Mouse (Mus musculus) lung, embryonic 16.5 days (tissue): ENCODE data around the gene Wdr37. TPM values are rescaled to one million over a fixed set of nuclear protein-coding genes. Genes with fewer than 3 reads are reported as not detected.
A peak's percentile ranks its signal among the peaks of the same experiment; 100 is the strongest.

ENCODE experiments used
- ATAC-seq: fragments of 200-750 bp; cut with Nextera tagmentation; 2 replicates; pipeline ENCODE4 v1.8.0; 2017; ENCODE audit warnings: low read depth, mild to moderate bottlenecking, moderate library complexity
- H3K27ac ChIP-seq: fragments of 300-500 bp; sonication (generic); 2 replicates; pipeline ENCODE4 v1.5.1; 2014; ENCODE audit warnings: mild to moderate bottlenecking, control low read depth, low read length
- H3K27me3 ChIP-seq: fragments of 300-500 bp; sonication (generic); 2 replicates; pipeline ENCODE4 v1.6.1; 2014; ENCODE audit warnings: low read depth, low read length, mixed read lengths; ENCODE audit not compliant: control insufficient read depth, insufficient read depth
- H3K36me3 ChIP-seq: fragments of 300-500 bp; sonication (generic); 2 replicates; pipeline ENCODE4 v1.6.1; 2014; ENCODE audit warnings: low read length; ENCODE audit not compliant: control insufficient read depth, insufficient read depth
- H3K4me1 ChIP-seq: fragments of 300-500 bp; sonication (generic); replicated peaks from 2 replicates; pipeline ENCODE4 v1.6.1; 2014; ENCODE audit warnings: low read length, mixed read lengths; ENCODE audit not compliant: control insufficient read depth, insufficient read depth
- H3K4me2 ChIP-seq: fragments of 300-500 bp; sonication (generic); 2 replicates; pipeline ENCODE4 v1.6.1; 2014; ENCODE audit warnings: low read depth, low read length, control low read depth
- H3K4me3 ChIP-seq: fragments of 300-500 bp; sonication (generic); 2 replicates; pipeline ENCODE4 v1.5.1; 2014; ENCODE audit warnings: mild to moderate bottlenecking, low read length, control low read depth
- H3K9ac ChIP-seq: fragments of 300-500 bp; sonication (generic); 2 replicates; pipeline ENCODE4 v1.6.1; 2014; ENCODE audit warnings: low read length, control low read depth
- H3K9me3 ChIP-seq: fragments of 300-500 bp; sonication (generic); 2 replicates; pipeline ENCODE4 v1.6.1; 2016; ENCODE audit warnings: low read length; ENCODE audit not compliant: control insufficient read depth
- WGBS: fragments of 180-500 bp; shearing (Covaris S2); extraction: QIAGEN DNeasy Blood & Tissue Kit; methylation state at CpG from one replicate; pipeline ENCODE4 v1.1.7; 2014; 5-methylcytosine and 5-hydroxymethylcytosine counted together
- polyA plus RNA-seq: library from polyadenylated mRNA; unstranded; fragments of >200 nt; fragmentation: Nextera tagmentation; extraction: Ambion mirVana; gene quantifications from 2 replicates; pipeline ENCODE4 v1.2.1, GENCODE M21; 2015

Wdr37 gene
- polyA plus RNA-seq, 1 experiment from 2014 or later = 23.1 TPM

- Histone ChIP-seq H3K4me2 (no peak overlapping the region), H3K27ac (no peak overlapping the region), H3K9me3 (no peaks in the 10 kb centered on the region)
Observed at GRCm38 (mm10) chr13:8793217-8793616, 78.5 kb downstream of the Wdr37 start.

GRCm38 (mm10) chr13:8785185-8785584 is 86.5 kb downstream of the Wdr37 start:
- no peaks in the 10 kb centered on the region for H3K4me1 ChIP-seq
- ATAC-seq = peak; percentile 41; the same call in 1 of the 2 replicates
- no peak overlapping the region for H3K9ac ChIP-seq
- H3K27me3 ChIP-seq = no peaks in the 10 kb centered on the region
- no peak overlapping the region for H3K4me3 ChIP-seq
- 35% methylated on average over 9 of the region's 9 CpGs for WGBS
- H3K27ac ChIP-seq = no peak overlapping the region
- no peaks in the 10 kb centered on the region for H3K36me3 ChIP-seq
- no peak overlapping the region for H3K4me2 ChIP-seq
- H3K9me3 ChIP-seq = no peaks in the 10 kb centered on the region

More at GRCm38 (mm10) chr13:8793217-8793616, 78.5 kb downstream of the Wdr37 start:
- WGBS = 58% methylated on average over 8 of the region's 8 CpGs
- H3K4me1 ChIP-seq = no peaks in the 10 kb centered on the region
- no peak overlapping the region for H3K4me3 ChIP-seq
- no peaks in the 10 kb centered on the region for H3K27me3 ChIP-seq
- no peak for ATAC-seq
- H3K36me3 ChIP-seq = no peaks in the 10 kb centered on the region
- no peak overlapping the region for H3K9ac ChIP-seq

GRCm38 (mm10) chr13:8784308-8785061 is 87.2 kb downstream of the Wdr37 start:
- Histone ChIP-seq H3K9ac (no peak overlapping the region), H3K9me3 (no peaks in the 10 kb centered on the region), H3K4me3 (no peak overlapping the region), H3K27ac (no peak overlapping the region), H3K36me3 (no peaks in the 10 kb centered on the region), H3K4me2 (no peak overlapping the region), H3K4me1 (no peaks in the 10 kb centered on the region), H3K27me3 (no peaks in the 10 kb centered on the region)
- no peak for ATAC-seq
- WGBS = 68% methylated on average over 14 of the region's 14 CpGs

GRCm38 (mm10) chr13:8783686-8784307 is 87.9 kb downstream of the Wdr37 start:
- H3K4me3 ChIP-seq = no peak overlapping the region
- no peaks in the 10 kb centered on the region for H3K4me1 ChIP-seq
- no peak overlapping the region for H3K27ac ChIP-seq
- H3K36me3 ChIP-seq = no peaks in the 10 kb centered on the region
- ATAC-seq = no peak
- 77% methylated on average over 10 of the region's 10 CpGs for WGBS
- no peak overlapping the region for H3K4me2 ChIP-seq
- H3K9ac ChIP-seq = no peak overlapping the region
- no peaks in the 10 kb centered on the region for H3K9me3 ChIP-seq
- no peaks in the 10 kb centered on the region for H3K27me3 ChIP-seq

- no peak overlapping the region for H3K27ac ChIP-seq
- H3K36me3 ChIP-seq = no peaks in the 10 kb centered on the region
- no peak overlapping the region for H3K4me3 ChIP-seq
- no peak for ATAC-seq
- WGBS = 30% methylated on average over 4 of the region's 4 CpGs
- no peaks in the 10 kb centered on the region for H3K9me3 ChIP-seq
- H3K4me1 ChIP-seq = no peaks in the 10 kb centered on the region
- H3K4me2 ChIP-seq = no peak overlapping the region
- no peak overlapping the region for H3K9ac ChIP-seq
- no peaks in the 10 kb centered on the region for H3K27me3 ChIP-seq
Observed at GRCm38 (mm10) chr13:8782636-8783035, 89.1 kb downstream of the Wdr37 start.

- no peak overlapping the region for H3K27ac ChIP-seq
- no peaks in the 10 kb centered on the region for H3K36me3 ChIP-seq
- no peak overlapping the region for H3K4me3 ChIP-seq
- H3K9me3 ChIP-seq = no peaks in the 10 kb centered on the region
- H3K27me3 ChIP-seq = no peaks in the 10 kb centered on the region
- 49% methylated on average over 4 of the region's 4 CpGs for WGBS
- no peak overlapping the region for H3K9ac ChIP-seq
- no peak overlapping the region for H3K4me2 ChIP-seq
- ATAC-seq = peak; percentile 31; the same call in 1 of the 2 replicates
- H3K4me1 ChIP-seq = no peaks in the 10 kb centered on the region
Observed at GRCm38 (mm10) chr13:8780441-8780840, 91.3 kb downstream of the Wdr37 start.

- H3K27ac ChIP-seq = no peak overlapping the region
- H3K9ac ChIP-seq = no peak overlapping the region
- peaks cover 3% of the 10 kb centered on the region; the same call in 1 of the 2 replicates for H3K9me3 ChIP-seq
- H3K4me3 ChIP-seq = no peak overlapping the region
- WGBS = 32% methylated on average over 4 of the region's 4 CpGs
- no peak for ATAC-seq
- H3K27me3 ChIP-seq = no peaks in the 10 kb centered on the region
- H3K36me3 ChIP-seq = no peaks in the 10 kb centered on the region
- H3K4me1 ChIP-seq = no peaks in the 10 kb centered on the region
- no peak overlapping the region for H3K4me2 ChIP-seq
Observed at GRCm38 (mm10) chr13:8770616-8771015, 101.1 kb downstream of the Wdr37 start.

GRCm38 (mm10) chr13:8769654-8770227 is 102.0 kb downstream of the Wdr37 start:
- 92% methylated on average over 6 of the region's 7 CpGs for WGBS
- Histone ChIP-seq H3K4me2 (no peak overlapping the region), H3K27ac (no peak overlapping the region), H3K4me1 (no peaks in the 10 kb centered on the region), H3K27me3 (no peaks in the 10 kb centered on the region), H3K36me3 (no peaks in the 10 kb centered on the region), H3K9ac (no peak overlapping the region), H3K9me3 (peaks cover 3% of the 10 kb centered on the region; the same call in 1 of the 2 replicates), H3K4me3 (no peak overlapping the region)
- no peak for ATAC-seq

GRCm38 (mm10) chr13:8760940-8761339 is 110.8 kb downstream of the Wdr37 start:
- H3K4me1 ChIP-seq = no peaks in the 10 kb centered on the region
- H3K9ac ChIP-seq = no peak overlapping the region
- H3K9me3 ChIP-seq = no peaks in the 10 kb centered on the region
- H3K27me3 ChIP-seq = no peaks in the 10 kb centered on the region
- no peak overlapping the region for H3K4me2 ChIP-seq
- 13% methylated on average over 8 of the region's 8 CpGs for WGBS
- H3K36me3 ChIP-seq = no peaks in the 10 kb centered on the region
- ATAC-seq = no peak
- no peak overlapping the region for H3K4me3 ChIP-seq
- no peak overlapping the region for H3K27ac ChIP-seq
